Mouse (Mus musculus): ENCODE measurements around the gene Tmprss11a.

- TF ChIP-seq CTCF (IDR thresholded peaks at IDR 0.05; ENCODE audit: control insufficient read depth, insufficient read depth, low read length) (no peak), POLR2A (IDR thresholded peaks at IDR 0.05; ENCODE audit: borderline replicate concordance, control insufficient read depth, low read depth, low read length) (no peak)
Observed at GRCm38 (mm10) chr5:86373320-86373719, 95.5 kb downstream of the Tmprss11a start, which contains the start of gene Tmprss11d.
